Mouse (Mus musculus): ENCODE results near the gene Srsf3.

- TF ChIP-seq POLR2A (IDR thresholded peaks at IDR 0.05; ENCODE audit: extremely low read depth, insufficient read depth, low read length) (no peak), CTCF (IDR thresholded peaks at IDR 0.05; ENCODE audit: extremely low read depth, insufficient read depth, low read length) (no peak)
Measured at GRCm38 (mm10) chr17:28994615-28995014, 37.8 kb upstream of the Srsf3 start.

All from cortical plate, adult 2 months (tissue).